Mouse (Mus musculus) hindbrain, embryonic 13.5 days (tissue): ENCODE measurements around the gene Ebf1. TPM values are rescaled to one million over a fixed set of nuclear protein-coding genes. Genes with fewer than 3 reads are reported as not detected.
"Not testable (repeated sequence)": the region's sequence is repeated elsewhere in the genome, so short reads cannot be mapped to it uniquely, and the experiment has no call there.

Experiments used
- ATAC-seq: fragments of 200-750 bp; cut with Nextera tagmentation; 2 replicates; pipeline ENCODE4 v1.8.0; 2017; ENCODE audit warnings: moderate TSS enrichment; ENCODE audit not compliant: low FRiP score
- H3K27ac ChIP-seq: fragments of 300-500 bp; sonication (generic); 2 replicates; pipeline ENCODE4 v1.5.1; 2015; ENCODE audit warnings: inconsistent platforms, mild to moderate bottlenecking, moderate library complexity
- H3K27me3 ChIP-seq: fragments of 300-500 bp; sonication (generic); 2 replicates; pipeline ENCODE4 v1.6.1; 2015; ENCODE audit warnings: mild to moderate bottlenecking, inconsistent platforms
- H3K36me3 ChIP-seq: fragments of 300-500 bp; sonication (generic); 2 replicates; pipeline ENCODE4 v1.6.1; 2015; ENCODE audit warnings: mild to moderate bottlenecking, inconsistent platforms
- H3K4me1 ChIP-seq: fragments of 300-500 bp; sonication (generic); replicated peaks from 2 replicates; pipeline ENCODE4 v1.6.1; 2015; ENCODE audit warnings: inconsistent platforms
- H3K4me2 ChIP-seq: fragments of 300-500 bp; sonication (generic); 2 replicates; pipeline ENCODE4 v1.6.1; 2015; ENCODE audit warnings: inconsistent platforms, mild to moderate bottlenecking, moderate library complexity
- H3K4me3 ChIP-seq: fragments of 300-500 bp; sonication (generic); 2 replicates; pipeline ENCODE4 v1.5.1; 2015; ENCODE audit warnings: mild to moderate bottlenecking, inconsistent platforms
- H3K9ac ChIP-seq: fragments of 300-500 bp; sonication (generic); 2 replicates; pipeline ENCODE4 v1.6.1; 2015; ENCODE audit warnings: mild to moderate bottlenecking, inconsistent platforms
- H3K9me3 ChIP-seq: fragments of 300-500 bp; sonication (generic); 2 replicates; pipeline ENCODE4 v1.6.1; 2016; ENCODE audit warnings: inconsistent platforms
- WGBS: fragments of 180-500 bp; shearing (Covaris S2); methylation state at CpG from one replicate; pipeline ENCODE4 v1.1.7; 2015; 5-methylcytosine and 5-hydroxymethylcytosine counted together
- polyA plus RNA-seq: library from polyadenylated mRNA; unstranded; fragments of >200 nt; fragmentation: Nextera tagmentation; extraction: Ambion mirVana; gene quantifications from 2 replicates; pipeline ENCODE4 v1.2.1, GENCODE M21; 2015

Gene Ebf1
- polyA plus RNA-seq: 135 and 159 TPM in 2 replicates

- Histone ChIP-seq H3K4me1 (peaks cover 64% of the 10 kb centered on the region), H3K9ac (peak within 1 kb of the TSS; percentile 99), H3K27ac (peak within 1 kb of the TSS; percentile 96), H3K4me2 (peak within 1 kb of the TSS; percentile 88), H3K4me3 (peak within 1 kb of the TSS; percentile 71), H3K27me3 (peaks cover 44% of the 10 kb centered on the region), H3K36me3 (peaks cover 2% of the 10 kb centered on the region; the same call in 1 of the 2 replicates), H3K9me3 (no peaks in the 10 kb centered on the region)
- 0% methylated on average over 30 of the region's 31 CpGs for WGBS
- peak; percentile 97 for ATAC-seq
Observed at GRCm38 (mm10) chr11:44616788-44617712, at the start of gene Ebf1. Ebf1 (plus strand) TSS chr11:44617317.

GRCm38 (mm10) chr11:44570336-44570735, 46.8 kb upstream of the Ebf1 start:
- WGBS: 94% methylated on average over 4 of the region's 4 CpGs
- H3K27me3 ChIP-seq, H3K9me3 ChIP-seq, H3K4me2 ChIP-seq, H3K4me3 ChIP-seq, H3K4me1 ChIP-seq, ATAC-seq, H3K9ac ChIP-seq, H3K27ac ChIP-seq: not testable (repeated sequence)
- H3K36me3 ChIP-seq: peaks cover 28% of the 10 kb centered on the region

- H3K4me1 ChIP-seq: no peaks in the 10 kb centered on the region
- 94% methylated on average over 5 of the region's 5 CpGs for WGBS
- H3K27ac ChIP-seq: no peak overlapping the region
- peaks cover 9% of the 10 kb centered on the region for H3K36me3 ChIP-seq
- no peak for ATAC-seq
- H3K9ac ChIP-seq: no peak overlapping the region
- no peaks in the 10 kb centered on the region for H3K27me3 ChIP-seq
- peaks cover 8% of the 10 kb centered on the region; the same call in 1 of the 2 replicates for H3K9me3 ChIP-seq
- H3K4me3 ChIP-seq: no peak overlapping the region
- no peak overlapping the region for H3K4me2 ChIP-seq
Observed at GRCm38 (mm10) chr11:44572781-44573180, 44.3 kb upstream of the Ebf1 start.

GRCm38 (mm10) chr11:44573396-44573795, 43.7 kb upstream of the Ebf1 start:
- H3K4me2 ChIP-seq: no peak overlapping the region
- no peaks in the 10 kb centered on the region for H3K27me3 ChIP-seq
- no peak for ATAC-seq
- no peak overlapping the region for H3K27ac ChIP-seq
- H3K9me3 ChIP-seq: peaks cover 8% of the 10 kb centered on the region; the same call in 1 of the 2 replicates
- no peaks in the 10 kb centered on the region for H3K4me1 ChIP-seq
- no peak overlapping the region for H3K4me3 ChIP-seq
- peaks cover 8% of the 10 kb centered on the region for H3K36me3 ChIP-seq
- 87% methylated on average over 3 of the region's 3 CpGs for WGBS
- no peak overlapping the region for H3K9ac ChIP-seq

- no peaks in the 10 kb centered on the region for H3K27me3 ChIP-seq
- WGBS: 92% methylated on average over 8 of the region's 8 CpGs
- H3K4me1 ChIP-seq: no peaks in the 10 kb centered on the region
- H3K27ac ChIP-seq: no peak overlapping the region
- H3K9me3 ChIP-seq: peaks cover 6% of the 10 kb centered on the region; the same call in 1 of the 2 replicates
- no peak overlapping the region for H3K4me2 ChIP-seq
- H3K9ac ChIP-seq: no peak overlapping the region
- peaks cover 6% of the 10 kb centered on the region for H3K36me3 ChIP-seq
- no peak for ATAC-seq
- no peak overlapping the region for H3K4me3 ChIP-seq
Observed at GRCm38 (mm10) chr11:44574391-44574790, 42.7 kb upstream of the Ebf1 start.

- ATAC-seq: no peak
- H3K4me1 ChIP-seq: no peaks in the 10 kb centered on the region
- WGBS: 96% methylated on average over 5 of the region's 5 CpGs
- H3K4me3 ChIP-seq: no peak overlapping the region
- H3K9me3 ChIP-seq: 0 out of 2 replicates have a peak, but pooled peaks cover 2% of the 10 kb centered on the region
- no peak overlapping the region for H3K27ac ChIP-seq
- H3K9ac ChIP-seq: no peak overlapping the region
- H3K4me2 ChIP-seq: no peak overlapping the region
- H3K27me3 ChIP-seq: no peaks in the 10 kb centered on the region
- peaks cover 1% of the 10 kb centered on the region; the same call in 1 of the 2 replicates for H3K36me3 ChIP-seq
Observed at GRCm38 (mm10) chr11:44574820-44575219, 42.3 kb upstream of the Ebf1 start.

GRCm38 (mm10) chr11:44577911-44578310, 39.2 kb upstream of the Ebf1 start:
- Histone ChIP-seq H3K27ac (no peak overlapping the region), H3K4me3 (no peak overlapping the region), H3K4me2 (no peak overlapping the region), H3K4me1 (no peaks in the 10 kb centered on the region), H3K9ac (no peak overlapping the region), H3K36me3 (no peaks in the 10 kb centered on the region), H3K9me3 (no peaks in the 10 kb centered on the region), H3K27me3 (no peaks in the 10 kb centered on the region)
- no peak for ATAC-seq
- WGBS: 88% methylated on average over 9 of the region's 9 CpGs

GRCm38 (mm10) chr11:44581277-44581683, 35.8 kb upstream of the Ebf1 start:
- no peak for ATAC-seq
- H3K27me3 ChIP-seq: no peaks in the 10 kb centered on the region
- no peaks in the 10 kb centered on the region for H3K36me3 ChIP-seq
- no peaks in the 10 kb centered on the region for H3K9me3 ChIP-seq
- no peak overlapping the region for H3K4me2 ChIP-seq
- no peak overlapping the region for H3K9ac ChIP-seq
- H3K4me1 ChIP-seq: no peaks in the 10 kb centered on the region
- no peak overlapping the region for H3K27ac ChIP-seq
- 37% methylated on average over 11 of the region's 11 CpGs for WGBS
- H3K4me3 ChIP-seq: no peak overlapping the region

- Histone ChIP-seq H3K27me3 (no peaks in the 10 kb centered on the region), H3K4me2 (no peak overlapping the region), H3K4me1 (no peaks in the 10 kb centered on the region), H3K9me3 (no peaks in the 10 kb centered on the region), H3K27ac (no peak overlapping the region), H3K4me3 (no peak overlapping the region), H3K36me3 (no peaks in the 10 kb centered on the region), H3K9ac (no peak overlapping the region)
- ATAC-seq: peak; percentile 74; the same call in 1 of the 2 replicates
- WGBS: 16% methylated on average over 3 of the region's 3 CpGs
Observed at GRCm38 (mm10) chr11:44586047-44586696, 30.9 kb upstream of the Ebf1 start.

- ATAC-seq: no peak
- WGBS: 91% methylated on average over 6 of the region's 6 CpGs
Observed at GRCm38 (mm10) chr11:44593016-44593415, 24.1 kb upstream of the Ebf1 start.

GRCm38 (mm10) chr11:44594768-44595167, 22.3 kb upstream of the Ebf1 start:
- Histone ChIP-seq H3K4me2 (no peak overlapping the region), H3K27me3 (no peaks in the 10 kb centered on the region), H3K4me3 (no peak overlapping the region), H3K27ac (no peak overlapping the region), H3K36me3 (no peaks in the 10 kb centered on the region), H3K9me3 (no peaks in the 10 kb centered on the region), H3K4me1 (no peaks in the 10 kb centered on the region), H3K9ac (no peak overlapping the region)
- WGBS: 90% methylated on average over 3 of the region's 3 CpGs
- no peak for ATAC-seq

More at GRCm38 (mm10) chr11:44593016-44593415, 24.1 kb upstream of the Ebf1 start:
- no peak overlapping the region for H3K9ac ChIP-seq
- H3K36me3 ChIP-seq: no peaks in the 10 kb centered on the region
- no peak overlapping the region for H3K4me2 ChIP-seq
- no peak overlapping the region for H3K4me3 ChIP-seq
- no peaks in the 10 kb centered on the region for H3K27me3 ChIP-seq
- H3K27ac ChIP-seq: no peak overlapping the region
- no peaks in the 10 kb centered on the region for H3K9me3 ChIP-seq
- no peaks in the 10 kb centered on the region for H3K4me1 ChIP-seq

GRCm38 (mm10) chr11:44606881-44607280, 10.2 kb upstream of the Ebf1 start:
- H3K4me3 ChIP-seq: no peak overlapping the region
- no peak overlapping the region for H3K9ac ChIP-seq
- no peak for ATAC-seq
- H3K27me3 ChIP-seq: peaks cover 5% of the 10 kb centered on the region; the same call in 1 of the 2 replicates
- WGBS: 85% methylated on average over 8 of the region's 8 CpGs
- no peaks in the 10 kb centered on the region for H3K36me3 ChIP-seq
- H3K4me2 ChIP-seq: no peak overlapping the region
- no peaks in the 10 kb centered on the region for H3K9me3 ChIP-seq
- peaks cover 7% of the 10 kb centered on the region for H3K4me1 ChIP-seq
- H3K27ac ChIP-seq: no peak overlapping the region
